Mouse (Mus musculus) liver, embryonic 13.5 days (tissue): Measurements from ENCODE around the gene Calhm1. TPM values are rescaled to one million over a fixed set of nuclear protein-coding genes. Genes with fewer than 3 reads are reported as not detected.

Experiments used
- ATAC-seq: fragments of 200-750 bp; cut with Nextera tagmentation; 2 replicates; pipeline ENCODE4 v1.8.0; 2017; ENCODE audit warnings: low read depth, mild to moderate bottlenecking, moderate number of reproducible peaks, moderate library complexity
- DNase-seq: peaks from one replicate; pipeline ENCODE4 v3.0.0; 2022
- H3K27ac ChIP-seq: fragments of 300-500 bp; sonication (generic); 2 replicates; pipeline ENCODE4 v1.5.1; 2015; ENCODE audit warnings: moderate library complexity, mild to moderate bottlenecking, inconsistent platforms
- H3K27me3 ChIP-seq: fragments of 300-500 bp; sonication (generic); 2 replicates; pipeline ENCODE4 v1.6.1; 2015; ENCODE audit warnings: mild to moderate bottlenecking, inconsistent platforms
- H3K36me3 ChIP-seq: fragments of 300-500 bp; sonication (generic); 2 replicates; pipeline ENCODE4 v1.6.1; 2015; ENCODE audit warnings: mild to moderate bottlenecking, inconsistent platforms
- H3K4me1 ChIP-seq: fragments of 300-500 bp; sonication (generic); replicated peaks from 2 replicates; pipeline ENCODE4 v1.6.1; 2015; ENCODE audit warnings: inconsistent platforms
- H3K4me2 ChIP-seq: fragments of 300-500 bp; sonication (generic); 2 replicates; pipeline ENCODE4 v1.6.1; 2015; ENCODE audit warnings: inconsistent platforms, mild to moderate bottlenecking, moderate library complexity
- H3K4me3 ChIP-seq: fragments of 300-500 bp; sonication (generic); replicated peaks from 2 replicates; pipeline ENCODE4 v1.5.1; 2015; ENCODE audit warnings: mild to moderate bottlenecking, inconsistent platforms
- H3K9ac ChIP-seq: fragments of 300-500 bp; sonication (generic); 2 replicates; pipeline ENCODE4 v1.6.1; 2015; ENCODE audit warnings: mild to moderate bottlenecking, inconsistent platforms
- H3K9me3 ChIP-seq: fragments of 300-500 bp; sonication (generic); replicated peaks from 2 replicates; pipeline ENCODE4 v1.6.1; 2016; ENCODE audit warnings: inconsistent platforms
- WGBS: fragments of 180-500 bp; shearing (Covaris S2); methylation state at CpG from one replicate; pipeline ENCODE4 v1.1.7; 2015; ENCODE audit not compliant: insufficient replicate concordance; 5-methylcytosine and 5-hydroxymethylcytosine counted together
- polyA plus RNA-seq: library from polyadenylated mRNA; unstranded; fragments of >200 nt; fragmentation: Nextera tagmentation; extraction: Ambion mirVana; gene quantifications from 2 replicates; pipeline ENCODE4 v1.2.1, GENCODE M21; 2015

The Calhm1 gene
- not detected in 2 replicates for polyA plus RNA-seq

- H3K36me3 ChIP-seq: no peaks in the 10 kb centered on the region
- no peaks in the 10 kb centered on the region for H3K4me1 ChIP-seq
- no peak for DNase-seq
- H3K27me3 ChIP-seq: peaks cover 17% of the 10 kb centered on the region
- no peak within 1 kb of the TSS for H3K9ac ChIP-seq
- H3K4me2 ChIP-seq: no peak within 1 kb of the TSS
- H3K27ac ChIP-seq: no peak within 1 kb of the TSS
- H3K4me3 ChIP-seq: no peak within 1 kb of the TSS
- no peaks in the 10 kb centered on the region for H3K9me3 ChIP-seq
- 73% methylated on average over 6 of the region's 6 CpGs for WGBS
- no peak for ATAC-seq
Observed at GRCm38 (mm10) chr19:47144154-47144553, at the start of gene Calhm1. Gene Calhm1 (minus strand): TSS chr19:47144254.

- DNase-seq: no peak
- H3K27ac ChIP-seq: no peak overlapping the region
- WGBS: 76% methylated on average over 5 of the region's 5 CpGs
- H3K36me3 ChIP-seq: no peaks in the 10 kb centered on the region
- no peaks in the 10 kb centered on the region for H3K9me3 ChIP-seq
- H3K4me3 ChIP-seq: no peak overlapping the region
- no peaks in the 10 kb centered on the region for H3K4me1 ChIP-seq
- H3K9ac ChIP-seq: no peak overlapping the region
- no peaks in the 10 kb centered on the region for H3K27me3 ChIP-seq
- H3K4me2 ChIP-seq: no peak overlapping the region
- ATAC-seq: no peak
Observed at GRCm38 (mm10) chr19:47192158-47192557, 48.1 kb upstream of the Calhm1 start.

GRCm38 (mm10) chr19:47188515-47189128 lies 44.6 kb upstream of the Calhm1 start:
- Histone ChIP-seq H3K27ac (no peak overlapping the region), H3K27me3 (no peaks in the 10 kb centered on the region), H3K4me1 (no peaks in the 10 kb centered on the region), H3K4me3 (no peak overlapping the region), H3K9me3 (no peaks in the 10 kb centered on the region), H3K36me3 (no peaks in the 10 kb centered on the region), H3K9ac (no peak overlapping the region), H3K4me2 (no peak overlapping the region)
- ATAC-seq: no peak
- 66% methylated on average over 11 of the region's 11 CpGs for WGBS
- DNase-seq: no peak

DNA sequence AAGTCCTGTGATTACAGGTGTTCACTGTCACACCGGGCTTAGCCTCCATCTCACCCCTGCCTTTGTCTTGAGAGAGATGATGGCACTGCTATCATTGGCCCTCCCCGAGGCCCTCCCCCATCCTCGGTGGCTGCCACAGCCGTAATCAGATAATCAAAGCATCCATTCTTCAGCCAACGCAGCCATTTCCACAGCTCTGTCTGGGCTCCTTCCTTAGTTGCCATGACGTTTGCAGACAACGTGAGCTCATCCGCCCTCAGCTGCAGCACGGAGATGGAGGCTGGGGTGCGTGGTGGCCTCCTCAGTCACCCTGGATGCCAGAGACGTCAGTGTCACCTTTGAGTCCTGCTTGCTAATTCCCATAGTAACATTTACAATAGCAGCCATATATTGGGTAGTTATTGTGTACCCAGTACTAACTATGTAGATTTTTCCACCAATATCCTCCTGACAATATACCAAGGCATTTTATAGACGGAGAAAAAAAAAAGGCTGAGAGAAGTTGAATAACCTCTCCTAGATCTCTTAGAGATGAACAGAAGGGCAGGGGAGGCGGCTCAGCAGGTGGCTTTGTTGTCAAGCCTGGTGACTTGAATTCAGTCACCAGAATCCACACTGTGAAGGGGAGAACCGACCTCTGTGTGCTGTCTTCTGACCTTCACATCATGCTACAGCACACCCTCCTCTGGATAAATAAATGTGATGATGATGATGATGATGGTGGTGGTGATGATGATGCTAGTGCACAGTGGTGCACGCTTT lies 42.6 kb upstream of the Calhm1 start:
- DNase-seq (no peak), ATAC-seq (no peak)
- Histone ChIP-seq H3K27ac (no peak overlapping the region), H3K4me1 (no peaks in the 10 kb centered on the region), H3K9ac (no peak overlapping the region), H3K9me3 (peaks cover under 1% of the 10 kb centered on the region; the same call in 1 of the 2 replicates), H3K4me3 (no peak overlapping the region), H3K36me3 (no peaks in the 10 kb centered on the region), H3K4me2 (no peak overlapping the region), H3K27me3 (peaks cover 4% of the 10 kb centered on the region; the same call in 1 of the 2 replicates)
- WGBS: 40% methylated on average over 15 of the region's 15 CpGs

- ATAC-seq (no peak), DNase-seq (no peak)
- 41% methylated on average over 4 of the region's 4 CpGs for WGBS
Observed at GRCm38 (mm10) chr19:47184736-47185135, 40.7 kb upstream of the Calhm1 start.

DNA sequence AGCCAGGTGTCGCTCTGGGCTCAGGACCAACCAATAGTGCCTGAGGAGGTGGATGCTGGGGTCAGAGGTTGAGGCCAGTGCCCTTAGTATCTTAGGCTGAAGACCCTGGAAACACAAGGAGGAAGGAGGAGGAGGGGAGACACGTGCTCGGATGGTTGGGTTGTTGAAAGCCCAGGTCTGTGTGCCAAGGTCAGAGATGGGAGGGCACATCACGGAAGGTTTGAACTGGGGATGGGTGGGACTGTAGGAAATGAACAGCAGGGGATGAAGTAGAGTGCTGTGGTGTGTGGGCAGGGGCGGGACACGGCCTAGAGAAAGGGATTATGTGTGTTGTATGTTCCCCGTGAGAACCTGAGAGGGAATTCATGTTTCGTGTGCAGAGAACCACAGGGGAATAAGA lies 40.2 kb upstream of the Calhm1 start:
- Histone ChIP-seq H3K4me3 (no peak overlapping the region), H3K27me3 (peaks cover 27% of the 10 kb centered on the region), H3K9me3 (peaks cover 4% of the 10 kb centered on the region; the same call in 1 of the 2 replicates), H3K4me1 (peaks cover 4% of the 10 kb centered on the region; the same call in 1 of the 2 replicates), H3K36me3 (no peaks in the 10 kb centered on the region), H3K4me2 (no peak overlapping the region), H3K9ac (no peak overlapping the region), H3K27ac (no peak overlapping the region)
- DNase-seq (no peak), ATAC-seq (no peak)
- WGBS: 48% methylated on average over 8 of the region's 8 CpGs

More at GRCm38 (mm10) chr19:47184736-47185135, 40.7 kb upstream of the Calhm1 start:
- H3K4me1 ChIP-seq: no peaks in the 10 kb centered on the region
- H3K4me2 ChIP-seq: no peak overlapping the region
- H3K9ac ChIP-seq: no peak overlapping the region
- H3K36me3 ChIP-seq: no peaks in the 10 kb centered on the region
- peaks cover 4% of the 10 kb centered on the region; the same call in 1 of the 2 replicates for H3K9me3 ChIP-seq
- H3K27ac ChIP-seq: no peak overlapping the region
- no peak overlapping the region for H3K4me3 ChIP-seq
- H3K27me3 ChIP-seq: peaks cover 22% of the 10 kb centered on the region

- peaks cover 4% of the 10 kb centered on the region; the same call in 1 of the 2 replicates for H3K9me3 ChIP-seq
- H3K4me3 ChIP-seq: no peak overlapping the region
- WGBS: 17% methylated on average over 8 of the region's 8 CpGs
- H3K36me3 ChIP-seq: no peaks in the 10 kb centered on the region
- H3K4me1 ChIP-seq: peaks cover 9% of the 10 kb centered on the region; the same call in 1 of the 2 replicates
- H3K9ac ChIP-seq: no peak overlapping the region
- H3K27me3 ChIP-seq: peaks cover 60% of the 10 kb centered on the region
- DNase-seq (no peak), ATAC-seq (no peak)
- no peak overlapping the region for H3K27ac ChIP-seq
- H3K4me2 ChIP-seq: 0 out of 2 replicates have a peak overlapping the region, but pooled peaks have one; percentile 75
Observed at GRCm38 (mm10) chr19:47180011-47180410, 36.0 kb upstream of the Calhm1 start.

DNA sequence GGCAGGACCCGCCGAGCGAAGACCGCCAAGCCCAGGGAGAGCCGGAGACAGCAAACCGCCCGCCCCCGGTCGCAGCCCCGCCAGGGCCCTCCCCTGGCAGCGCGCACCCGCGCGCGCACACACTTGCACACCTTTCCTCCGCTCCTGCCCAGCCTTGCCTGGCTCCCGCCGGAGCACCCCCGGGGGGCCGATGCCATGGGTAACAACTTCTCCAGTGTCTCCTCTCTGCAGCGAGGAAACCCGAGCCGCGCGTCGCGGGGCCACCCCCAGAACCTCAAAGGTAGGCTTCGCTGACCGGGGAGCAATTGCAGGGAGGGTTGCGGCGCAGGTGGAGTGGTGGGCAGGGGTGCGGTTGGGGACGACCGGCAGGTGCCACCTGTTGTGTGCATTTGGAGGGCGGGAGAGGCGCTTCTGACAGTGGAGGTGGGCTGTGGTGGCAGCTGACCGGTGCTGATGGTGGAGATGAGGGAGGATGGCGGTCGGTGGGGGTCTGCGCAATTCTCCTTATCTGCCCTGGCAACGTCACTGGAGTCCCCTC lies 35.3 kb upstream of the Calhm1 start:
- peak overlapping the region; percentile 57 for H3K4me3 ChIP-seq
- peaks cover 60% of the 10 kb centered on the region for H3K27me3 ChIP-seq
- peak overlapping the region; percentile 39 for H3K9ac ChIP-seq
- peaks cover 9% of the 10 kb centered on the region; the same call in 1 of the 2 replicates for H3K4me1 ChIP-seq
- peak overlapping the region; percentile 75 for H3K4me2 ChIP-seq
- H3K9me3 ChIP-seq: peaks cover 4% of the 10 kb centered on the region; the same call in 1 of the 2 replicates
- H3K27ac ChIP-seq: no peak overlapping the region
- no peak for ATAC-seq
- WGBS: under 1% methylated on average over 42 of the region's 42 CpGs
- no peak for DNase-seq
- H3K36me3 ChIP-seq: no peaks in the 10 kb centered on the region

GRCm38 (mm10) chr19:47178431-47179271 lies 34.6 kb upstream of the Calhm1 start, which contains the start of gene Neurl1a:
Gene Neurl1a (plus strand): TSS chr19:47178820.
- Histone ChIP-seq H3K4me1 (peaks cover 9% of the 10 kb centered on the region; the same call in 1 of the 2 replicates), H3K4me2 (peak within 1 kb of the TSS; percentile 75), H3K27me3 (peaks cover 60% of the 10 kb centered on the region), H3K36me3 (no peaks in the 10 kb centered on the region), H3K27ac (no peak within 1 kb of the TSS), H3K4me3 (peak within 1 kb of the TSS; percentile 57), H3K9ac (peak within 1 kb of the TSS; percentile 39), H3K9me3 (peaks cover 4% of the 10 kb centered on the region; the same call in 1 of the 2 replicates)
- DNase-seq (no peak), ATAC-seq (no peak)
- WGBS: under 1% methylated on average over 82 of the region's 98 CpGs

GRCm38 (mm10) chr19:47178001-47178400 lies 33.9 kb upstream of the Calhm1 start:
- Histone ChIP-seq H3K36me3 (no peaks in the 10 kb centered on the region), H3K9ac (no peak overlapping the region), H3K4me2 (peak overlapping the region; percentile 75), H3K9me3 (peaks cover 4% of the 10 kb centered on the region; the same call in 1 of the 2 replicates), H3K27ac (no peak overlapping the region), H3K27me3 (peaks cover 60% of the 10 kb centered on the region), H3K4me1 (peaks cover 9% of the 10 kb centered on the region; the same call in 1 of the 2 replicates), H3K4me3 (peak overlapping the region; percentile 57; the same call in 1 of the 2 replicates)
- ATAC-seq: no peak
- no peak for DNase-seq
- 18% methylated on average over 10 of the region's 10 CpGs for WGBS
